Mouse (Mus musculus) ES-E14 (cell line): Measurements from ENCODE around the gene Stx2. TPM values are rescaled to one million over a fixed set of nuclear protein-coding genes. Genes with fewer than 3 reads are reported as not detected.

ENCODE experiments used
- DNase-seq: peaks from one replicate; pipeline ENCODE4 v3.0.0-alpha.2; 2013; ENCODE audit warnings: low read depth, low spot score
- H3K27ac ChIP-seq: 2 replicates; pipeline ENCODE4 v1.5.1; 2012; ENCODE audit warnings: low read depth, mild to moderate bottlenecking, low read length, moderate library complexity, mixed read lengths; ENCODE audit not compliant: poor library complexity, insufficient read depth, severe bottlenecking
- H3K36me3 ChIP-seq: 2 replicates; pipeline ENCODE4 v1.6.1; 2012; ENCODE audit warnings: mild to moderate bottlenecking, low read length, moderate library complexity, mixed read lengths; ENCODE audit not compliant: control insufficient read depth, poor library complexity, insufficient read depth, severe bottlenecking
- H3K4me1 ChIP-seq, 2 experiments: fragments of 150-350 bp in 1 of 2; sonication (generic) in 1 of 2; 2 replicates each; pipeline ENCODE4 v1.6.1; 2012; ENCODE audit warnings: low read length in 2 of 2, mild to moderate bottlenecking in 1 of 2, mixed read lengths in 1 of 2; ENCODE audit not compliant: control insufficient read depth in 2 of 2, insufficient read depth in 2 of 2, poor library complexity in 1 of 2
- H3K4me3 ChIP-seq, 2 experiments: fragments of 150-350 bp in 1 of 2; sonication (generic) in 1 of 2; 2 replicates each; pipeline ENCODE4 v1.5.1; 2012; ENCODE audit warnings: low read length in 2 of 2, low read depth in 1 of 2, mild to moderate bottlenecking in 1 of 2, mixed read lengths in 1 of 2; ENCODE audit not compliant: insufficient read depth in 1 of 2, poor library complexity in 1 of 2, severe bottlenecking in 1 of 2
- H3K9ac ChIP-seq: 2 replicates; pipeline ENCODE4 v1.6.1; 2012; ENCODE audit warnings: low read depth, mild to moderate bottlenecking, low read length, mixed read lengths; ENCODE audit not compliant: poor library complexity, insufficient read depth, severe bottlenecking
- H3K9me3 ChIP-seq: fragments of 150-350 bp; sonication (generic); 2 replicates; pipeline ENCODE4 v1.6.1; 2012; ENCODE audit warnings: low read depth, mild to moderate bottlenecking, low read length; ENCODE audit not compliant: control insufficient read depth, insufficient read depth
- CHD2 ChIP-seq: IDR thresholded peaks from 2 replicates; pipeline ENCODE4 v1.6.1; 2014; ENCODE audit warnings: mild to moderate bottlenecking, low read depth, low read length, inconsistent platforms
- HCFC1 ChIP-seq: IDR thresholded peaks from 2 replicates; pipeline ENCODE4 v1.6.1; 2012; ENCODE audit warnings: low read length, inconsistent platforms, borderline replicate concordance; ENCODE audit not compliant: insufficient read depth
- MAFK ChIP-seq: IDR thresholded peaks from 2 replicates; pipeline ENCODE4 v1.6.1; 2014; ENCODE audit warnings: mild to moderate bottlenecking, low read depth, low read length, inconsistent platforms; ENCODE audit not compliant: insufficient read depth
- ZC3H11A ChIP-seq: IDR thresholded peaks from 2 replicates; pipeline ENCODE4 v1.6.1; 2012; ENCODE audit warnings: low read depth, mild to moderate bottlenecking, inconsistent platforms, low read length, borderline replicate concordance
- ZNF384 ChIP-seq: IDR thresholded peaks from 2 replicates; pipeline ENCODE4 v1.6.1; 2012; ENCODE audit warnings: low read depth, low read length, inconsistent platforms
- in situ Hi-C, 2 experiments: fragments of 600-800 bp; cut with MboI; formaldehyde crosslinking; loops; one replicate each; pipeline ENCODE4 v1.15.1; 2025; ENCODE audit warnings: low sequenced_read_pairs in 2 of 2, inconsistent platforms in 1 of 2; ENCODE audit not compliant: unreplicated experiment in 2 of 2
- total RNA-seq: library from RNA; depleted of rRNA; stranded (reverse); fragments of 300-350 nt; gene quantifications from 2 replicates; pipeline ENCODE4 v1.2.3, GENCODE M21; 2012

Gene Stx2
- total RNA-seq, 1 experiment, result 9.4 TPM

GRCm38 (mm10) chr5:129049372-129049771 is 41.0 kb upstream of the Stx2 start:
- in situ Hi-C loops, result no loop called here
- Histone ChIP-seq H3K4me1 (no peaks in the 10 kb centered on the region; a peak in 1 of 4 replicates), H3K9me3 (no peaks in the 10 kb centered on the region), H3K4me3 (no peak overlapping the region), H3K27ac (no peak overlapping the region), H3K36me3 (no peaks in the 10 kb centered on the region), H3K9ac (no peak overlapping the region)
- no peak for DNase-seq
- TF ChIP-seq MAFK, result no peak
- no peak for TF ChIP-seq CHD2
- TF ChIP-seq ZNF384, result no peak
- TF ChIP-seq ZC3H11A, result no peak
- TF ChIP-seq HCFC1, result no peak

GRCm38 (mm10) chr5:129045641-129046580 is 37.5 kb upstream of the Stx2 start:
- DNase-seq, result no peak
- no peaks in the 10 kb centered on the region for H3K4me1 ChIP-seq
- no peak overlapping the region for H3K27ac ChIP-seq
- no peaks in the 10 kb centered on the region for H3K9me3 ChIP-seq
- H3K36me3 ChIP-seq, result no peaks in the 10 kb centered on the region
- no peak overlapping the region for H3K4me3 ChIP-seq
- TF ChIP-seq ZC3H11A, result no peak
- no peak for TF ChIP-seq CHD2
- no peak for TF ChIP-seq HCFC1
- TF ChIP-seq ZNF384, result no peak
- no peak for TF ChIP-seq MAFK
- no peak overlapping the region for H3K9ac ChIP-seq
- in situ Hi-C loops, result no loop called here

GRCm38 (mm10) chr5:129037739-129038138 is 29.4 kb upstream of the Stx2 start:
- H3K9me3 ChIP-seq, result no peaks in the 10 kb centered on the region
- H3K27ac ChIP-seq, result no peak overlapping the region
- TF ChIP-seq MAFK, result no peak
- TF ChIP-seq ZC3H11A, result no peak
- no peak for TF ChIP-seq CHD2
- no peak for TF ChIP-seq ZNF384
- TF ChIP-seq HCFC1, result no peak
- in situ Hi-C loops, result no loop called here
- no peak overlapping the region for H3K4me3 ChIP-seq
- H3K9ac ChIP-seq, result no peak overlapping the region
- peaks cover 0 to 3% of the 10 kb centered on the region in 2 experiments; a peak in 1 of 4 replicates for H3K4me1 ChIP-seq
- no peak for DNase-seq
- H3K36me3 ChIP-seq, result no peaks in the 10 kb centered on the region

- in situ Hi-C loops, result no loop called here
- no peaks in the 10 kb centered on the region for H3K36me3 ChIP-seq
- TF ChIP-seq MAFK, result no peak
- TF ChIP-seq HCFC1, result no peak
- TF ChIP-seq CHD2, result no peak
- no peak for TF ChIP-seq ZC3H11A
- no peak for TF ChIP-seq ZNF384
These were observed 28.3 kb upstream of the Stx2 start for GRCm38 (mm10) chr5:129036678-129037077.

More at GRCm38 (mm10) chr5:129036678-129037077, 28.3 kb upstream of the Stx2 start:
- Histone ChIP-seq H3K27ac (no peak overlapping the region), H3K4me3 (no peak overlapping the region), H3K9ac (no peak overlapping the region), H3K4me1 (peaks cover 0 to 3% of the 10 kb centered on the region in 2 experiments; a peak in 1 of 4 replicates), H3K9me3 (no peaks in the 10 kb centered on the region)
- DNase-seq, result no peak
